Mouse (Mus musculus) liver, postnatal 0 days (tissue): ENCODE data around the gene Hus1. TPM values are rescaled to one million over a fixed set of nuclear protein-coding genes. Genes with fewer than 3 reads are reported as not detected.
A peak's percentile ranks its signal among the peaks of the same experiment; 100 is the strongest.

Source experiments
- ATAC-seq: fragments of 200-750 bp; cut with Nextera tagmentation; 2 replicates; pipeline ENCODE4 v1.8.0; 2017; ENCODE audit warnings: mild to moderate bottlenecking, moderate library complexity
- DNase-seq: peaks from one replicate; pipeline ENCODE4 v3.0.0-alpha.2; 2016
- H3K27ac ChIP-seq: fragments of 300-500 bp; sonication (generic); 2 replicates; pipeline ENCODE4 v1.5.1; 2014; ENCODE audit warnings: antibody characterized with exemption, moderate library complexity, mild to moderate bottlenecking, low read depth
- H3K27me3 ChIP-seq: fragments of 300-500 bp; sonication (generic); 2 replicates; pipeline ENCODE4 v1.6.1; 2014; ENCODE audit warnings: low read length, control low read depth, mixed read lengths; ENCODE audit not compliant: insufficient read depth
- H3K36me3 ChIP-seq: fragments of 300-500 bp; sonication (generic); replicated peaks from 2 replicates; pipeline ENCODE4 v1.6.1; 2014; ENCODE audit warnings: mild to moderate bottlenecking, control low read depth, low read length, moderate library complexity, mixed read lengths; ENCODE audit not compliant: insufficient read depth
- H3K4me1 ChIP-seq: fragments of 300-500 bp; sonication (generic); 2 replicates; pipeline ENCODE4 v1.6.1; 2014; ENCODE audit warnings: antibody characterized with exemption, mild to moderate bottlenecking, control low read depth; ENCODE audit not compliant: insufficient read depth
- H3K4me2 ChIP-seq: fragments of 300-500 bp; sonication (generic); 2 replicates; pipeline ENCODE4 v1.6.1; 2014; ENCODE audit warnings: low read depth, mild to moderate bottlenecking, low read length, moderate library complexity, mixed read lengths
- H3K4me3 ChIP-seq: fragments of 300-500 bp; sonication (generic); 2 replicates; pipeline ENCODE4 v1.5.1; 2014; ENCODE audit warnings: low read depth, low read length
- H3K9ac ChIP-seq: fragments of 300-500 bp; sonication (generic); replicated peaks from 2 replicates; pipeline ENCODE4 v1.6.1; 2014; ENCODE audit warnings: mild to moderate bottlenecking, moderate library complexity
- H3K9me3 ChIP-seq: fragments of 300-500 bp; sonication (generic); 2 replicates; pipeline ENCODE4 v1.6.1; 2016; ENCODE audit warnings: mild to moderate bottlenecking, control low read depth, low read length, mixed read lengths
- CTCF ChIP-seq: sonication (generic); IDR thresholded peaks from 2 replicates; pipeline ENCODE4 v1.5.1; 2016; ENCODE audit warnings: antibody characterized with exemption, low read depth
- EP300 ChIP-seq: IDR thresholded peaks from 2 replicates; pipeline ENCODE4 v1.6.1; 2016; ENCODE audit warnings: antibody characterized with exemption, low read depth, mild to moderate bottlenecking
- WGBS: fragments of 180-500 bp; shearing (Covaris S2); extraction: QIAGEN DNeasy Blood & Tissue Kit; methylation state at CpG from one replicate; pipeline ENCODE4 v1.1.7; 2014; ENCODE audit not compliant: insufficient replicate concordance; 5-methylcytosine and 5-hydroxymethylcytosine counted together
- polyA plus RNA-seq: library from polyadenylated mRNA; unstranded; fragments of >200 nt; fragmentation: Nextera tagmentation; extraction: Ambion mirVana; gene quantifications from 2 replicates; pipeline ENCODE4 v1.2.1, GENCODE M21; 2015

Hus1 gene
- polyA plus RNA-seq, 1 experiment from 2014 or later = 3.2 TPM

- Histone ChIP-seq H3K4me2 (no peak overlapping the region), H3K4me3 (no peak overlapping the region), H3K9ac (no peak overlapping the region), H3K4me1 (no peaks in the 10 kb centered on the region), H3K9me3 (no peaks in the 10 kb centered on the region), H3K36me3 (peaks cover 16% of the 10 kb centered on the region), H3K27ac (no peak overlapping the region), H3K27me3 (no peaks in the 10 kb centered on the region)
- ATAC-seq (no peak), DNase-seq (no peak)
- WGBS = 70% methylated on average over 4 of the region's 4 CpGs
- TF ChIP-seq CTCF = 0 out of 2 replicates have a peak, but pooled peaks have one; percentile 11
- TF ChIP-seq EP300 = no peak
Measured at GRCm38 (mm10) chr11:8988084-8988483, 22.9 kb downstream of the Hus1 start.

- H3K27me3 ChIP-seq = no peaks in the 10 kb centered on the region
- ATAC-seq (no peak), DNase-seq (no peak)
- H3K4me2 ChIP-seq = no peak overlapping the region
- H3K36me3 ChIP-seq = 0 out of 2 replicates have a peak, but pooled peaks cover 2% of the 10 kb centered on the region
- H3K4me1 ChIP-seq = no peaks in the 10 kb centered on the region
- no peaks in the 10 kb centered on the region for H3K9me3 ChIP-seq
- no peak overlapping the region for H3K9ac ChIP-seq
- TF ChIP-seq CTCF (no peak), EP300 (no peak)
- no peak overlapping the region for H3K4me3 ChIP-seq
- no peak overlapping the region for H3K27ac ChIP-seq
Measured at GRCm38 (mm10) chr11:8986058-8986457, 24.9 kb downstream of the Hus1 start.

DNA sequence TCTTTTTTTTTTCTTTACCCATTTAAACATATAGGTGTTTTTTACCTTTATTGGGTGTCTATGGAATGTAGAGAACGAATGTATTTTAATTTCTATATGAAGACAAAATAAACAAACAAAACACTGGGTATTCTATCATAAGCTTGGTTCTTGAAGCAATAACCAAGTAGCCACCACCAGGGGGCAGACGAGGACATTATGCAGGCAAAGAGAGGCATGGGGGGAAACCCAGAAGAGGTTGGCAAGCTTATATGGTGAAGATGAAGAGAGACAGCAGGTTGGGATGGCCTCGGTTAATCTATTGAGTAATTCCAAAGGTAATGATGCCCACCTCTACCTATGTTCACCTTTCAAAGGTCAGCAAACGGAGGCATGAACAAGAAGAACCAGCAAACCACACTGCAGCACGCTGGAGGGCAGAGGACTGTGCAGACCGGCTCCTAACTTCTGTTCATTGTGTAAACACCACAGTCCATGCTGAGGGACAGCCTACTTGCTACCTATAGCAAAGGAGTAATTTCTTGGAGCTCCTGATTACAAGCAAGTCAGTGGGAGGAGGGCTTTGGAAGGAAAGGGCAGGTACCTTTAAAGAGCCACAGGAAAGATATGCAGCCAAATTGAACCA, 27.6 kb downstream of the Hus1 start:
- Histone ChIP-seq H3K9me3 (no peaks in the 10 kb centered on the region), H3K4me3 (no peak overlapping the region), H3K36me3 (no peaks in the 10 kb centered on the region), H3K4me2 (no peak overlapping the region), H3K27me3 (no peaks in the 10 kb centered on the region), H3K4me1 (no peaks in the 10 kb centered on the region), H3K27ac (no peak overlapping the region), H3K9ac (no peak overlapping the region)
- DNase-seq (peak; percentile 83), ATAC-seq (0 out of 2 replicates have a peak, but pooled peaks have one; percentile 27)
- 28% methylated on average over 6 of the region's 6 CpGs for whole genome bisulfite sequencing
- TF ChIP-seq CTCF (peak; percentile 85), EP300 (no peak)

- no peak overlapping the region for H3K9ac ChIP-seq
- no peaks in the 10 kb centered on the region for H3K27me3 ChIP-seq
- no peaks in the 10 kb centered on the region for H3K36me3 ChIP-seq
- WGBS = 53% methylated on average over 4 of the region's 4 CpGs
- no peaks in the 10 kb centered on the region for H3K9me3 ChIP-seq
- no peak for TF ChIP-seq EP300
- TF ChIP-seq CTCF = no peak
- H3K4me1 ChIP-seq = no peaks in the 10 kb centered on the region
- H3K27ac ChIP-seq = no peak overlapping the region
- ATAC-seq (no peak), DNase-seq (no peak)
- no peak overlapping the region for H3K4me2 ChIP-seq
- no peak overlapping the region for H3K4me3 ChIP-seq
Measured at GRCm38 (mm10) chr11:8978154-8978553, 32.8 kb downstream of the Hus1 start.

GRCm38 (mm10) chr11:8973166-8973565, 37.8 kb downstream of the Hus1 start, which contains the start of gene Pkd1l1:
Pkd1l1 (minus strand) TSS chr11:8973266.
- DNase-seq (no peak), ATAC-seq (no peak)
- Histone ChIP-seq H3K4me1 (no peaks in the 10 kb centered on the region), H3K36me3 (no peaks in the 10 kb centered on the region), H3K27ac (no peak within 1 kb of the TSS), H3K27me3 (no peaks in the 10 kb centered on the region), H3K4me3 (no peak within 1 kb of the TSS), H3K4me2 (no peak within 1 kb of the TSS), H3K9ac (no peak within 1 kb of the TSS), H3K9me3 (no peaks in the 10 kb centered on the region)
- TF ChIP-seq CTCF = no peak
- no peak for TF ChIP-seq EP300
- 70% methylated on average over 3 of the region's 3 CpGs for WGBS

GRCm38 (mm10) chr11:8972093-8972492, 38.9 kb downstream of the Hus1 start:
- no peak for ATAC-seq
- no peak overlapping the region for H3K27ac ChIP-seq
- no peak overlapping the region for H3K4me3 ChIP-seq
- WGBS = 62% methylated on average over 6 of the region's 6 CpGs
- TF ChIP-seq EP300 (no peak), CTCF (no peak)
- no peak overlapping the region for H3K4me2 ChIP-seq
- H3K36me3 ChIP-seq = no peaks in the 10 kb centered on the region
- no peak for DNase-seq
- H3K27me3 ChIP-seq = no peaks in the 10 kb centered on the region
- no peaks in the 10 kb centered on the region for H3K4me1 ChIP-seq
- H3K9ac ChIP-seq = no peak overlapping the region
- no peaks in the 10 kb centered on the region for H3K9me3 ChIP-seq
